Mouse (Mus musculus) ovary, postnatal 14 days (tissue): Measurements from ENCODE around the gene Trim12c.
"Not testable (repeated sequence)": the region's sequence is repeated elsewhere in the genome, so short reads cannot be mapped to it uniquely, and the experiment has no call there.

Experiments
- DNase-seq: peaks from one replicate; pipeline ENCODE4 v3.0.0; 2022; ENCODE audit warnings: low spot score

The Trim12c gene

GRCm38 (mm10) chr7:104352717-104353599 lies at the start of gene Trim12c:
Gene Trim12c, minus strand, starts transcription at chr7:104353362.
- peak; percentile 27 for DNase-seq

DNA sequence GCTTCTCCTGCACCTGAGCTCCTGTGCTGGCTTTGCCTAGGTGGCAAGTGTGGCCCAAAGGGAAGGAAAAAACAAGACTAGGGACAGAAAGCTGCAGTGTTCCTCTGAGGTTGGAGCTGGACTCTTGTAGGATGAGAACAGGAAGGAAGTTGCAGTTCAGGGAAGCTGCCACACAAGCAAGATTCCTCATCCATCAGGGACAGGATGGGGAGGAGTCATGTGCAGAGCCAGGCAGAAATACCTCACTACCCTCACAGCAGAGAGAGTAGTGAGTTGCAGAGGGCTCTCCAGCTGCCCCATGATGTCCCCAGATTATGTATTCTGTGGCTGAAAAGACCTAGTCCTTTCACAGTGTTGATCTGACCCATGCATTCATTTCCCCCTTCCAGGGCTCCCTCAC lies 48.0 kb upstream of the Trim12c start:
- no peak for DNase-seq

DNA sequence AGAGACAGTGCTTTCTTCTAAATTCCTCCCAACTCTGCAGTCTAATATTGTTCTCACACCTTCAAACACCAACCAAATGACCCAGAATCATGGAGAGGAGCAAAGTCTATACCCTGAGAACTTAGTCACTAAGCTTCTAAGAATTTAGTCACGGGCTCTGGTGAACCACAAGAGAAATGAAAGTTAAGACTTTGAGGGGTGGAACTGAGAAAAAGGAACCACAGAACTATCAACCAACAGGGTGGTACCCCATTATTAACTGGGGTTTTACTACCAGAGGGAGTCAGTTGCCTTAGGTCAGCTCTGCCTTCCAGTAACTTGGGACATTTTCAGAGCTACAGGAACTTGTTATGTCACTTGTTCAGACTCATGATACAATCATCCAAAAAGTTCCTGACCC lies 47.5 kb upstream of the Trim12c start, which contains the start of gene Trim30c:
Gene Trim30c (minus strand): TSS at position 140 of the 400 bp plus-strand sequence.
- no peak for DNase-seq

DNA sequence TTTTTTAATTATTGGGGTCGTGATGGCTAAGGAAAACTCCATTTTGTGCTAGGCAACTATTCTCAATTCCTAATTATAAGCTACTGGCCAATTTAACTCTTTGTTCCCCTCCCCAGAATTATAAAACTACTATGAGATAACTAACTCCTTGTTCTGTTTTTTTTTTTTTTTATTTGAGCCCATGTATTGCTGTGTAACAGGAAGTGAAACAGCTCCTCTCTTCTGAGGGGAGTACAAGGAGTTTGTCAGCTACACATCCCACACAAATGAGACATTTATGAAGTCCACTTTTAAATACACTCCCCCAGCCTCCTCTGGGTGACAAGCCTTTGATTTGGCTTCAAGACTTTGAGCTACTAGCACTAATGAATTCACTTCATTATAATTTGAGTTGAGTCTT lies 45.3 kb upstream of the Trim12c start:
- DNase-seq: no peak

GRCm38 (mm10) chr7:104369736-104370414 lies 16.7 kb upstream of the Trim12c start, which contains the start of gene Trim30b:
Gene Trim30b, minus strand, starts transcription at chr7:104369884.
- no peak for DNase-seq

- DNase-seq: no peak
Observed at GRCm38 (mm10) chr7:104366339-104366738, 13.2 kb upstream of the Trim12c start.

- DNase-seq: no peak
Observed at GRCm38 (mm10) chr7:104353600-104353967, 422 bp upstream of the Trim12c start.

- not testable (repeated sequence) for DNase-seq
Observed at GRCm38 (mm10) chr7:104348043-104348442, 5.1 kb downstream of the Trim12c start.

DNA sequence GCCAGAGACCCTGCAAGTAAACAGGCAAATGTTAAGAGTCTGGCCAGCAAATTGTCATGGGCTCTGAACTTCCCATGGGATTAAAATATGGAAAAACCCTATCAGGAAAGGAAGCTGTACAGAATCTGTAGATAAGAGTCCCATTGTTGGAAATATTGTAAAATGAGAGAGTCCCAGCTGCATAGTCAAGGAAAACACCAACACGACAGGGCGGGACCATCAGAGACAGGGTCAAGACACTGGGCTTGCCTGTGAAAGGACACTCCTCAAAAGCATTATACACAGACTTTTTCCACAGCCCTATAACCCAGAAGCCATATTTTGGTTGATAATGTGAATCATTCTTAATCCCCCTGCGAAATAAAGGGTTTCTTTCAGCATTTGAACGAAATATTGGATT lies 12.4 kb downstream of the Trim12c start:
- not testable (repeated sequence) for DNase-seq

DNA sequence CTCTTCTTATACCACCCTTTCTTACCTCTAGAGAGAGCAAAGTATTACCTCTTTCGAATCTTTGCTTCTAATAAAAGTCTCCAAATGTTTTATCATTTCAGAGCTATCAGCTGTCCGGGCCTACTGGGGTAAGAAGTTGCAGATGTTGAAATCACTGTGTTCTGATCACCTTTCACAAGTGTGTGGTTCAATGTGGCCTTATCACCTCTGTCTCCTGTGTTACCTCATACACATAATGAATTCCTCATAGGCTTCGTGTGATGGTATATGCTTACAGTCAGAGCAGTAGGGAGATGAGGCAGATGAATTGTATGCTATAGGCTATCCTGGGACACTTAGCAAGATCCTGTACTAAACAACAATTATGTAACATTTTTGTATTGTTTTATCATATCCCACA lies 17.6 kb downstream of the Trim12c start:
- DNase-seq: not testable (repeated sequence)

GRCm38 (mm10) chr7:104329171-104329570 lies 24.0 kb downstream of the Trim12c start, which contains the start of gene Trim34b:
Gene Trim34b, plus strand, starts transcription at chr7:104329471.
- not testable (repeated sequence) for DNase-seq

DNA sequence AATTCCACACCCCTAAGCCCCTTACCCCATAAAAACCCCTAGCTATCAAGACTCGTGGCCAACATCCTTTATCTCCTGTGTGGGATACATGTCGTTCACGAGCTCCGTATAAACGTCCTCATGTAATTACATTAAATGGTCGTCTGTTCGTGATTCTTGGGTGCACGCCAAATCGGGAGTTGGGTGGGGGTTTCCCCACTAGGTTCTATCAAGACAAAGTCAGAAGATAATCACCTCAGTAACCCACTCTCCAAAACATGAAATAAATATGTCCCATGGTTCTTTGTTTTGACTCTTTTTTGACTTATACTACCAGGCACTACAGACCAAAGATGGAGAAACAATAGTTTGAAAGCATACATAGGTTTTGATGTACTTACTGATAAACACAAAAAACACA lies 31.1 kb downstream of the Trim12c start:
- no peak for DNase-seq

- not testable (repeated sequence) for DNase-seq
Observed at GRCm38 (mm10) chr7:104315369-104316080, 37.6 kb downstream of the Trim12c start, which contains the start of gene Trim12a. Gene Trim12a, minus strand, starts transcription at chr7:104315466.

DNA sequence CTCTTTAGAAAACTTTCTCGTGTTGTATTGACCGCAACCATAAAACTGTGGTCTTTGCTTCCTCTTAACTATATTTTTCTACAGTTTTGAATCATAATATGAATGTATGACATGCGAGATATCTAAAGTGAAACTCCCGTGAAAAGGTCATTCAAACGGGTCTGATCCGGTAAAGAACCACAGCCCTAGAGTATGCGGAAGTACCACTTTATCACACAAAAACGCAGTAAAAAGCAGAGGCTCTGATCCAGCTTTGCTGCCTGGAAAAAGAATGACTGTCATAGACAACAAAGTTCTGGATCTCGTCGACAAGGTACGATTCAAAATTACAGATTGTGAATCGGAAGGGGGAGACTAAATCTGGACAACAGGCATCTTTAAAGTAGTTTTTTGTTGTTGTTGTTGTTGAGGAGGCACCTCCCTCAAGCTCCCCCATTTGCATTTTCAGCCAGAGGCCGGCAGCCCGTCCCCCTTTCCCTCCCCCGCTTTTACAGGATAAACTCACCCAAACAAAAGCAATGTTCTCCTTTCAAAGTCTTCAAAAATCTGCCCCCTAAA lies 38.3 kb downstream of the Trim12c start:
- no peak for DNase-seq

DNA sequence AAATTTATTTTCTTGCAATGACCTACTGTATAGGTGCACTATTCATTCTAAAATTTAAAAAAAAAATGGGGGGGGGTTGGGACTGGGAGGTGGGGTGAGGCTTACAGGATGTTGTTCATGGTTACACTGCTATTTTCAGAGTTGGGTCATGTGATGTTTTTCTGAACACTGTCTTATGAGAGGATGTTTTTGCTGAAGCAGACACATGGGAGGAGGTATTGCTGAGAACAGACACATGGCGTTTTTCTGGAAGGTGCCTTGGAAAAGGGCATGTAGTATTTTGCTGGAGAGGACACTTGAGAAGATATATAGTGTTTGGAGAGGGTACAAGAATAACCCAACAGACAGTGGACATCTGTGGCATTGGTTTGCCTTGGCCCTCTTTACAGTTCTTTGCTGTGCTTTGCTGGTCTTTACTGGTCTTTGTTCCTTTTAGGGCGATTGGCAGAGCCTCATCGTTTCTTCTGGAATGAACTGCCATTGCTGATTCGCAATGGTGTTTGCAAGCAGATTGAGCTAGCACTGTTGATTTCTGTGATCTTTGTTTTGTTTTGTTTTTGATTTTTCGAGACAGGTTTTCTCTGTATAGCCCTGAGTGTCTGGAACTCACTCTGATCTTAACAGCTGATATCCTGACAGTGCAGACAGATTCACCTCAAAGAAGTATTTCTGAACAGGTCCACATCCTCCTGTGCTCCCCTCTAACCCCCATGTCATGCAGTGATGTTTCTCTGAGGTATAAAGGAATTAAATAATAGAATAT lies 61.3 kb downstream of the Trim12c start:
- no peak for DNase-seq

- DNase-seq: no peak
Observed at GRCm38 (mm10) chr7:104290641-104291040, 62.5 kb downstream of the Trim12c start.
